Mouse (Mus musculus): ENCODE measurements around the gene Sdcbp2.

The Sdcbp2 gene

GRCm38 (mm10) chr2:151629310-151629709 is 56.9 kb downstream of the Sdcbp2 start:
- no peak for DNase-seq (ENCODE audit: extremely low spot score, low read depth, low spot score)

DNA sequence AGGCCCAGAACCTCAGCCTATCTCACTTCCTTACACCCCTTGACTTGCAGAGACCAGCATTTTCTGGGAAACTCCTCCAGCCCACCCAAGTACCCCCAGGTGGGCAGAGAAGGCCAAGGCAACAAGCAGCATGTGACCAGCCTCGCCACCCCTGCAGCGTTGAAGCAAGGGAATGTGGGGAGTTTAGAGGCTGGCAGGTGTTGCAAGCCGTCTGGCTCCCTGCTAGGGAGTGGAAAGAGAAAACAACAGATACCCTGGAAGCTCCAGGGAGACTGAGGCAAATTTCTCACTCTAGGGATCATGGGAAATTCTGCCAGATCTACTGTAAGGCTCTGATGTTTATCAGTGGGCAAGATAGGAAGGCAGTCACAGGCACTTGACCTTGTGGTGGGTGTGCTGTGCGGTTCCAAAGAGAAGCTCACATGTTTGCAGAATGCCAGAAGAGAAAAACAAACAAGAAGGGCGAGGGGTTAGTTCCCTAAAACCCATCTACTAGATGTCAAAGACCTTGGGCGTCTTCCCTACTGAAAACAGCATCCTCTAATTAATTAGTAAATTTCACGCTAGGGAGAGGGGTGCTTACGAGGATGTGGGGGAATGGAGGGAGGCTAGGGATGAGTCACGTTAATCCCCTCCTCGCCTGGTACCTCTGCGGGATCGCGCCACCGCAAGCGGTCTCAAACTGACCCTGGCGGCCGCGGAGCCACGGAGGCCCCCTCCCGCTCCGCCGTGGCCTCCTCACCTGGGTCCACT is 59.2 kb downstream of the Sdcbp2 start:
- no peak for DNase-seq (ENCODE audit: extremely low spot score, low read depth, low spot score)

- DNase-seq (ENCODE audit: extremely low spot score, low read depth, low spot score): no peak
Observed at GRCm38 (mm10) chr2:151632159-151632814, 59.9 kb downstream of the Sdcbp2 start, which contains the start of gene Snph. Snph (minus strand) TSS chr2:151632593.

DNA sequence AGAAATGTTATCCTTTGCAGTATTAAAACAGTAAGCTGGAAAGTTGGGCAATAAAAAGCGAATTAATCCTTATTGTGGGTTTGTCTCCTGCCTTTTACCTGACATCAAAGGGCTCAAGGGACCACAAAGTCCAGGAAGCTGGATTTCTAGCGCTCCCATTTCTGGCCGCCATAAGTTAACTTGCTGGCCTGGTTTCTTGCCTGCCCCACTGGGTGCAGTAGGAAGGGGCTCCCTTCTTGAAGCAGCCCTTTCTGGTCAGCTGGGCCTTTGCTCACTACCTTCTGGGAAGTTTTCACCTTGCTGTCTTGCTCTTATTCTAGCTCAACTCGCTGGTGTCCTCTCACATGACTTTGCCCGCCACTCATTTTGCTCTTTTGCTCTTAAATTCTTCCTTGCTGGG is 60.6 kb downstream of the Sdcbp2 start:
- DNase-seq (ENCODE audit: extremely low spot score, low read depth, low spot score): no peak

DNA sequence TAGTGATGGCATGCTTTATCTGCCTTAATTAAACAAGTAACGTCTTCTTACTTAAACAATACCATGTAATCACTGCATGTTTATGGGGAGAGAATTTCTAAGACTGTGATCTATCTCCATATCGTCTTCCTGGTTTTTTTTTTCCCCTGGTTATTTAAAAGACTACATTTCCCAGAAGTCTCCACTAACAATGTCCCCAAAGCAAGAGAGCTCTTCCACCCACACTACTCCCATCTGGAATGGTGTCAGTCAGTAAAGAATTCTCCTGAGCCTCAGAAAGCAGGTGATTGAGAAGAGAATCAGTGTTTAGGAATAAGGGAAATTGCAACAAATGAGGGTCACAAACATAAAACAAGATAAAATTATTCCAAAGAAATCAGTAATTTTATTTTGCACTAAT is 62.5 kb downstream of the Sdcbp2 start:
- no peak for DNase-seq (ENCODE audit: extremely low spot score, low read depth, low spot score)

DNA sequence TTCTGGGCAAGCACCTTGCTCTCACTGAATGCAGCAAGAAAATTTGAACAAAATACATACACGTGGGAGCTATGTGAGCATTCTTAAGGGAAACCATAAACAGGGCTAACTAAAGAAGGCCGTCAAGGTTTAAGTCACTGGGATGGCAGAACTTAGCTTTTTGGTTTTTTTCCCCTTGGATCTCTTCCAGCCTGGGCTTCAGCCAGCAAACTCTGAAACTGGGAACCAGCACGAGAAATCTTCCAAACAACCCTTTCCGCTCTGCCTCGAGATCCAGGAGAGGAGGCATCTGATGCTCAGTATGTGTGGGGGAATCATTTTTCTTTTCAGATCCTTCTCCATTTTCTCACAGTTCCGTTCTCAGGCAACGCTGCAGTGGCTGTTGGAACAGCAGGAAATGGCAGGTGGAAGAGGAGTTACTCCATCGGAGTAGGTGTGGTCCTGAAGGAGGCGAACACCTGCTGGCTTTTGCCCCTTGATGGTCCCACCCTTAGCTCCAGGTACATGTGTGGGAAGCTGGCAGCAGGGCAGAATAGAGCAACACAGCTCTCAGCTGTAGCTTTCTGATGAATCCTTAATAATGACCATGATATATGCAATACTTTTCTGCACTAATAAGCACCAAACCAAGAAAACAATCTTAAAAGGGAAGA is 63.1 kb downstream of the Sdcbp2 start:
- no peak for DNase-seq (ENCODE audit: extremely low spot score, low read depth, low spot score)

- no peak for DNase-seq (ENCODE audit: extremely low spot score, low read depth, low spot score)
Observed at GRCm38 (mm10) chr2:151636015-151636402, 63.6 kb downstream of the Sdcbp2 start.

Measured in hindlimb bud, embryonic 11.5 days (tissue).